Mouse (Mus musculus) heart, postnatal 10 days (tissue): ENCODE data around the gene Acbd4. TPM values are rescaled to one million over a fixed set of nuclear protein-coding genes. Genes with fewer than 3 reads are reported as not detected.
A peak's percentile ranks its signal among the peaks of the same experiment; 100 is the strongest.

Experiments used
- DNase-seq, 2 experiments: peaks; one replicate each; pipeline ENCODE4 v3.0.0; 2021
- intact Hi-C: fragments of 180-260 bp; cut with DNase I; formaldehyde crosslinking; loops from one replicate; pipeline ENCODE4 v1.15.1; 2025
- total RNA-seq, 2 experiments: library from RNA; stranded (reverse); gene quantifications; 2 replicates each; pipeline ENCODE4 v1.2.3; 2021

Acbd4 gene
- total RNA-seq, 2 experiments from 2014 or later, result 35.5 to 37.4 TPM

GRCm38 (mm10) chr11:103136039-103136577 is 34.6 kb downstream of the Acbd4 start:
- intact Hi-C loops, result no loop called here
- no peak for DNase-seq

GRCm38 (mm10) chr11:103139951-103140762 is 38.7 kb downstream of the Acbd4 start:
- peak in 1 of 2 experiments; percentile 31 for DNase-seq
- intact Hi-C loops, result no loop called here

GRCm38 (mm10) chr11:103140763-103141100 is 39.2 kb downstream of the Acbd4 start:
- no peak for DNase-seq
- intact Hi-C loops, result no loop called here

GRCm38 (mm10) chr11:103141101-103141943 is 39.8 kb downstream of the Acbd4 start:
- peak; percentile 84 to 87 for DNase-seq
- intact Hi-C loops, result no loop called here

- DNase-seq, result peak; percentile 42 to 55
- intact Hi-C loops, result no loop called here
Measured at GRCm38 (mm10) chr11:103141944-103142255, 40.4 kb downstream of the Acbd4 start.

GRCm38 (mm10) chr11:103142441-103143182 is 41.1 kb downstream of the Acbd4 start:
- intact Hi-C loops, result no loop called here
- peak; percentile 63 to 72 for DNase-seq

- DNase-seq, result no peak
- intact Hi-C loops, result no loop called here
Measured at GRCm38 (mm10) chr11:103144309-103145285, 43.1 kb downstream of the Acbd4 start.

GRCm38 (mm10) chr11:103146386-103146785 is 44.9 kb downstream of the Acbd4 start:
- DNase-seq, result no peak
- intact Hi-C loops, result no loop called here

- no peak for DNase-seq
- intact Hi-C loops, result no loop called here
Measured at GRCm38 (mm10) chr11:103147766-103148165, 46.3 kb downstream of the Acbd4 start.

GRCm38 (mm10) chr11:103149771-103150170 is 48.3 kb downstream of the Acbd4 start:
- intact Hi-C loops, result no loop called here
- no peak for DNase-seq

GRCm38 (mm10) chr11:103158621-103159478 is 57.4 kb downstream of the Acbd4 start:
- intact Hi-C loops, result loop anchor here (1.0 to 5.0 kb wide), 4 partner anchors 26 to 102 kb away; partner anchors contain the start of gene Hexim2
- DNase-seq, result peak; percentile 97 to 99

GRCm38 (mm10) chr11:103160738-103161137 is 59.3 kb downstream of the Acbd4 start:
- intact Hi-C loops, result no loop called here
- DNase-seq, result no peak

- intact Hi-C loops, result no loop called here
- no peak for DNase-seq
Measured at GRCm38 (mm10) chr11:103161449-103161848, 60.0 kb downstream of the Acbd4 start.

Other genes starting within 250 kb of the Acbd4 start
- gene Eftud2, start 220.7 kb upstream of the Acbd4 start, total RNA-seq, result 10 to 100 TPM; 48.5 to 59.2 TPM
- gene Ccdc103, start 220.5 kb upstream of the Acbd4 start, total RNA-seq, result under 1 TPM; 0.14 to 0.15 TPM
- not detected for gene Fam187a, start 216.5 kb upstream of the Acbd4 start, total RNA-seq
- gene Gfap, start 200.8 kb upstream of the Acbd4 start, total RNA-seq, result under 1 TPM; 0.17 to 0.25 TPM
- 1 to 10 TPM; 5.7 to 6.9 TPM for gene Kif18b, start 176.6 kb upstream of the Acbd4 start, total RNA-seq
- under 1 TPM; 0.22 to 0.34 TPM for gene C1ql1, start 155.0 kb upstream of the Acbd4 start, total RNA-seq
- gene Nmt1, start 73.5 kb upstream of the Acbd4 start, total RNA-seq, result 10 to 100 TPM; 61.4 to 63.2 TPM
- gene Dcakd, start 73.3 kb upstream of the Acbd4 start, total RNA-seq, result 10 to 100 TPM; 62.5 to 70.5 TPM
- gene Plcd3, start within 50 bp of the Acbd4 start, total RNA-seq, result 10 to 100 TPM; 26.7 to 27.7 TPM
- 10 to 100 TPM; 20.4 to 22.6 TPM for gene Hexim1, start 14.5 kb downstream of the Acbd4 start, total RNA-seq
- 1 to 10 TPM; 3.1 to 3.9 TPM for gene Hexim2, start 30.7 kb downstream of the Acbd4 start, total RNA-seq
- gene Fmnl1, start 69.4 kb downstream of the Acbd4 start, total RNA-seq, result 10 to 100 TPM; 14.4 to 15.6 TPM
- not detected for gene 1700023F06Rik, start 106.9 kb downstream of the Acbd4 start, total RNA-seq
- gene Spata32, start 116.8 kb downstream of the Acbd4 start, total RNA-seq, result not detected
- 1 to 10 TPM; 3.8 to 4.3 TPM for gene Map3k14, start 165.8 kb downstream of the Acbd4 start, total RNA-seq